Mouse (Mus musculus) neural tube, embryonic 12.5 days (tissue): ENCODE results near the gene Ssbp4. TPM values are rescaled to one million over a fixed set of nuclear protein-coding genes. Genes with fewer than 3 reads are reported as not detected.

Experiments
- ATAC-seq: fragments of 200-750 bp; cut with Nextera tagmentation; 2 replicates; pipeline ENCODE4 v1.8.0; 2017; ENCODE audit warnings: low read depth, mild to moderate bottlenecking, moderate TSS enrichment, moderate library complexity; ENCODE audit not compliant: low FRiP score
- H3K27ac ChIP-seq: fragments of 300-500 bp; sonication (generic); 2 replicates; pipeline ENCODE4 v1.5.1; 2016
- H3K27me3 ChIP-seq: fragments of 300-500 bp; sonication (generic); replicated peaks from 2 replicates; pipeline ENCODE4 v1.6.1; 2016; ENCODE audit warnings: mild to moderate bottlenecking
- H3K36me3 ChIP-seq: fragments of 300-500 bp; sonication (generic); 2 replicates; pipeline ENCODE4 v1.6.1; 2016; ENCODE audit warnings: mild to moderate bottlenecking
- H3K4me1 ChIP-seq: fragments of 300-500 bp; sonication (generic); 2 replicates; pipeline ENCODE4 v1.6.1; 2016
- H3K4me2 ChIP-seq: fragments of 300-500 bp; sonication (generic); replicated peaks from 2 replicates; pipeline ENCODE4 v1.6.1; 2016; ENCODE audit warnings: mild to moderate bottlenecking
- H3K4me3 ChIP-seq: fragments of 300-500 bp; sonication (generic); 2 replicates; pipeline ENCODE4 v1.5.1; 2016
- H3K9ac ChIP-seq: fragments of 300-500 bp; sonication (generic); 2 replicates; pipeline ENCODE4 v1.6.1; 2016; ENCODE audit warnings: mild to moderate bottlenecking
- H3K9me3 ChIP-seq: fragments of 300-500 bp; sonication (generic); 2 replicates; pipeline ENCODE4 v1.6.1; 2016; ENCODE audit warnings: mild to moderate bottlenecking
- WGBS: fragments of 180-500 bp; shearing (Covaris S2); methylation state at CpG from one replicate; pipeline ENCODE4 v1.1.7; 2016; 5-methylcytosine and 5-hydroxymethylcytosine counted together
- polyA plus RNA-seq: library from polyadenylated mRNA; unstranded; fragments of >200 nt; fragmentation: Nextera tagmentation; extraction: Ambion mirVana; gene quantifications from 2 replicates; pipeline ENCODE4 v1.2.1, GENCODE M21; 2016

Gene Ssbp4
- polyA plus RNA-seq, 1 experiment from 2014 or later = 144 TPM

DNA sequence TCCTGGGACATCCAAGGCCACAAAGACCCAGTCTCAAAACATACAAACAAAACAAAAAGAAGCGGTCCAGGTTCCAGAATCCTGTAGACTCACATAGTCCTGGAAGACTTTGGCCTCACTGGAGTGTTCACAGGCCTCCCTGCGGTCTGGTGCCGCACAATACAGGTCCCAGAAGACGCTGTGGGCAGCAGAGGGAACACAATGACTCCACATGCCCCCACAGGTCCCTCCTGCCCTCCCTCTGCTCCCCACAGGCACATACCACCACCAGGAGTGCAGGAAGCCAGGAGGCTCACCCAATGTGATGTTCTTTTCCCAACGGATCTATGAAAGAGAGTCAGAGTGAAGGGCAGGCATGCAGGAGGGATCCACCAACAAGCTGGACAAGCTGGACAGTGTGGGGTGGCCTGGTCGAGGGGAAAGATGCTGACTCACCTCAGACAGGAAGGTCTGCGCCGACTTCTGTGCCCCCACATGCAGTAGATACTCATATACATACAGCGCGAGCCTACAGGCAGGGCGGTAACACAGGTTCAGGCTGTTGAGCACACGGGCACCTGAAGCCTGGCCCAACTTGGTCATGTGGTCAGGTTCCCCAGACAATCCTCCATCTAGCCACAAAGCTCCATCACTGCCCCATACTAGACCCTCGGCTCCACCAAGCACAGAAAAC lies 6.4 kb downstream of the Ssbp4 start:
- Histone ChIP-seq H3K9me3 (no peaks in the 10 kb centered on the region), H3K36me3 (peaks cover 13% of the 10 kb centered on the region), H3K9ac (no peak overlapping the region), H3K27me3 (no peaks in the 10 kb centered on the region), H3K4me3 (no peak overlapping the region), H3K4me2 (no peak overlapping the region), H3K4me1 (peaks cover 79% of the 10 kb centered on the region), H3K27ac (no peak overlapping the region)
- ATAC-seq = no peak
- WGBS = 91% methylated on average over 13 of the region's 13 CpGs

DNA sequence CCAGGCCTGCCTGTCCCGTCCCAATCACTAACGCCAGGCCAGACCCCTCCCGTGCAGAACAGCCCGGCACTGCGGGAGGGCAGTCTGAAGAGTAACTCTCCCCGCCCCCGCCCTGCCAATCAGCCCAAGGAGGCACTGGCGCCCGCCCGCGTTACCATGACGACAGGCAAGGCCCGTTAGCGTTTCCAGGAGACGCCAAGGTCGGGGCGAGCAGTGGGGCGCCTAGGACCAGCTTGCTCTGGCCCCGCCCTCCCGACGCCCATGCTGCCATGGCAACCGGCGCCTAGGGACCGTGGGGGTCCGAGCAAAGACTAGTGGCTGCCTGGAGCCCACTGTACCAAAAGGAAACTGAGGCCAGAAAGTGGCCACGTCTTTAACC lies 7.4 kb downstream of the Ssbp4 start:
- Histone ChIP-seq H3K4me2 (peak overlapping the region; percentile 59), H3K36me3 (peaks cover 17% of the 10 kb centered on the region), H3K4me1 (peaks cover 74% of the 10 kb centered on the region), H3K27ac (peak overlapping the region; percentile 66), H3K4me3 (peak overlapping the region; percentile 9; the same call in 1 of the 2 replicates), H3K9me3 (no peaks in the 10 kb centered on the region), H3K27me3 (peaks cover under 1% of the 10 kb centered on the region; the same call in 1 of the 2 replicates), H3K9ac (peak overlapping the region; percentile 18; the same call in 1 of the 2 replicates)
- peak; percentile 63 for ATAC-seq
- WGBS = 1% methylated on average over 26 of the region's 26 CpGs

DNA sequence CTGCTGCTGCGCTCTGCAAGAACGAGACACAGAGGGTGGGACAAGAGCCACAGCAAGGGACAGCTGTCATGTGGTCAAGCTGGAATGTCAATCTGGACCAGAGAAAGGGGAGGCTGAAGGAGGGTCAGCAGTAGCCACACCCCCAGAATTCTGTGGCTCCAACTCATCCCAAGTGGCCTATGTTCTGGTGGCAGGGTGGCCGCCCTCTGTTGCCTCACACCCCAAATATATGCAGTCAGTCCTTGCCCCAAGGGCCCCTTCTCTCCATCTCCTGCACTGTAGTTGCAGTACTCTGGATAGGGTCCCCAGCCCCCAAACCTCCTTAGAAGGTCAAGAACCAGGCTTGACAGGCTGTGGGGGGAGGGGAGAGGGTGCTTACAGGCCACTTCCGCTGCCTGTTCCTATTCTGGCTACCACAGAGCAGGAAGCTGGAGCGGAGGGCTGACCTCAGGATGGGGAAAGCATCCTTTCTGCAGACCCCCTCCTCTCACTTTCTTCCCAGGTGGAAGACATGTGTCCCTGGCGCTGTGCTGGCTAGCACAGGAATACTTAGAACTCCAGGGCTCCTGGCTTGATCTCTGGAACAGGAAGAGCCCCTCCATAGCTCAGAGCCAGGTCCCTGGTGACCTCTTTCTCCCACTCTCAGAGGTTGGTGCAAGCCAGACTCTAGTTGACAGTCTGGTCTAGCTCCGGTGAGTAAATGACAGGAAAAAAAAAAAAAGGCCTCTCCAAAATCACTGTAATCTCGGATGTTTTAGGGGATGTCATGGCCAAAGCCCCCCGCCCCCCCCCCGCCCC lies 8.0 kb downstream of the Ssbp4 start:
- Histone ChIP-seq H3K27ac (peak overlapping the region; percentile 66), H3K27me3 (peaks cover 7% of the 10 kb centered on the region), H3K4me1 (peaks cover 73% of the 10 kb centered on the region), H3K4me2 (peak overlapping the region; percentile 59), H3K9ac (peak overlapping the region; percentile 26; the same call in 1 of the 2 replicates), H3K9me3 (no peaks in the 10 kb centered on the region), H3K36me3 (peaks cover 17% of the 10 kb centered on the region), H3K4me3 (peak overlapping the region; percentile 9; the same call in 1 of the 2 replicates)
- peak; percentile 12 for ATAC-seq
- 16% methylated on average over 10 of the region's 10 CpGs for WGBS

DNA sequence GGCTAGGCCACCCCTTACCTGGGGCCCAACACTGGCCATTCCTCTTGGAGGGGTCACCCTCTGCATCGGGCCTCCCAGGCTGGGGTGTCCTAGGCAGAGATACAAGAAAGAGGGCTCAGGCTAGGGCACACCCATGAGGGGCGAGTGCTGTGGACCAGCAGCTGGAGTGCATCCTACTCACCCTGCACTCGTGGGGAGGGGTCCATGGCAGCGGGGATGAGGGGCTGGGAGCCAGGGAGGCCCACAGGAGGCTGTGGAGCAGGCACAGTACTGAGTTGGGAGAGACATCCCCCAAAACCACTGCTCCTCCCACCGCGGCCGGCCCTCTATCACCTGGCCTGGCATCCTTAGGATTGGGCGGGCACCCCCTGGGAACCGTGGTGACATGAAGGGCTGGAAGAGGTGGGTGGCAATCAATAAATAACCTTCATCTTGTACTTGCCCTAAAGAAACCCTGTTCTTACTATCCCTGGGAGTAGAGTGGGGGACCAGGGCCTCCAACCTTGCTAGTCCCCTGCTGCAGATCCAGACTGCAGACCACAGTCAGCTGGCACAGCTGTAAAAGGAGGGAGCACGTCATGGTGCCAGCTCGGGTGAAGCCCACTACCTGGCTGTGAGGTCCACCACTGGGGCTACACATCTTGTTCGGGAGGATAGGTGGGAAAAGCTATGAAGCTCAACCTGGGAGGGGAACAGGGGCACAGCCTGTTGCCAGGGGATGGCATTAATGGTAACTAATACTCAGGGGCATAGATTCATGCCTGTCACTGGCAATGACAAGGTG lies 9.0 kb downstream of the Ssbp4 start:
- H3K9me3 ChIP-seq = no peaks in the 10 kb centered on the region
- no peak for ATAC-seq
- peaks cover 77% of the 10 kb centered on the region for H3K4me1 ChIP-seq
- H3K4me3 ChIP-seq = no peak overlapping the region
- no peak overlapping the region for H3K27ac ChIP-seq
- 0 out of 2 replicates have a peak overlapping the region, but pooled peaks have one; percentile 26 for H3K9ac ChIP-seq
- H3K4me2 ChIP-seq = peak overlapping the region; percentile 59; the same call in 1 of the 2 replicates
- peaks cover 17% of the 10 kb centered on the region for H3K36me3 ChIP-seq
- 83% methylated on average over 12 of the region's 12 CpGs for WGBS
- H3K27me3 ChIP-seq = peaks cover 7% of the 10 kb centered on the region

DNA sequence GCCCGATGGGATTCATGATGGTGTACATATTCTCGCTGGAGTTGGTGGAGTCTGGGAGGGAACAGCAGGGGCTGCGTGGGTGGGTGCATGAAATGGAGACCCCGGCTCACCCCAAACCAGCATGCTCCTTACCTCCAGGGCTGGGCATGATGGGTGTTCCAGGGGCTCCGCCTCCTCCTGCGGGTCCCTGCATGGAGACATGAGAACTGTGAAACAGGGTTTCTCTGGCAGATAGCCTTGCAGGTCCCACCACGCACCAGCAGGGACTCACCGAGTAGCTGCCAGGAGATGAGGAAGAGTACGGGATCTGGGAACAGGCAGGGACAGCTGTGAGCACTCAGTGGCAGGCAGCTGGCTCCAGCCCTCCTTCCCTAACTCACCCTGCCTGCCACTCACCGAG lies 9.9 kb downstream of the Ssbp4 start:
- Histone ChIP-seq H3K4me2 (peak overlapping the region; percentile 92), H3K9me3 (no peaks in the 10 kb centered on the region), H3K27ac (no peak overlapping the region), H3K4me1 (peaks cover 79% of the 10 kb centered on the region), H3K9ac (peak overlapping the region; percentile 79), H3K36me3 (peaks cover 17% of the 10 kb centered on the region), H3K27me3 (peaks cover 7% of the 10 kb centered on the region), H3K4me3 (peak overlapping the region; percentile 43; the same call in 1 of the 2 replicates)
- ATAC-seq = no peak
- WGBS = 13% methylated on average over 10 of the region's 10 CpGs

DNA sequence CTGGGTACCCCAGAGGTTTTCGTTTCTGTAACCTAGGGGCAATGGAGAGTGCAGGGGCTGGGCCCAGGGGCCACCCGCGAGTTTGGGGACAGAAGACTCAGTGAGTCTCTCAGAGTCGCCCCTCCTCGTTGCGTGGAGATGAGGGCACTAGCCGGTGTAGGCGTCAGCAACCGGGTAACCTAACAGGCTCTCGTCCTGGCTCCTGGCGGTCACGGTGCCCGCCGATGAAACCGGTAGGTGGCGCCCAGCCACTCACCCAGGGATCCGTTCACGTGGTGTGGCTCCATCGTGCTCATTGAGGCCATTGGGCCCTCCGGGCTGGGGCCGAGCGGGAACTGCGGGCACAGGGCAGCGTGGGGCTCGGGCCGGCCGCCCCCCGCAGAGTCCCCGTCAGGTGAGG lies 10.4 kb downstream of the Ssbp4 start:
- H3K9ac ChIP-seq = peak overlapping the region; percentile 79
- H3K9me3 ChIP-seq = no peaks in the 10 kb centered on the region
- ATAC-seq = peak; percentile 17
- peaks cover 17% of the 10 kb centered on the region for H3K36me3 ChIP-seq
- peak overlapping the region; percentile 92 for H3K4me2 ChIP-seq
- H3K27me3 ChIP-seq = peaks cover 7% of the 10 kb centered on the region
- peak overlapping the region; percentile 43 for H3K4me3 ChIP-seq
- WGBS = 2% methylated on average over 29 of the region's 29 CpGs
- H3K27ac ChIP-seq = no peak overlapping the region
- peaks cover 83% of the 10 kb centered on the region for H3K4me1 ChIP-seq

DNA sequence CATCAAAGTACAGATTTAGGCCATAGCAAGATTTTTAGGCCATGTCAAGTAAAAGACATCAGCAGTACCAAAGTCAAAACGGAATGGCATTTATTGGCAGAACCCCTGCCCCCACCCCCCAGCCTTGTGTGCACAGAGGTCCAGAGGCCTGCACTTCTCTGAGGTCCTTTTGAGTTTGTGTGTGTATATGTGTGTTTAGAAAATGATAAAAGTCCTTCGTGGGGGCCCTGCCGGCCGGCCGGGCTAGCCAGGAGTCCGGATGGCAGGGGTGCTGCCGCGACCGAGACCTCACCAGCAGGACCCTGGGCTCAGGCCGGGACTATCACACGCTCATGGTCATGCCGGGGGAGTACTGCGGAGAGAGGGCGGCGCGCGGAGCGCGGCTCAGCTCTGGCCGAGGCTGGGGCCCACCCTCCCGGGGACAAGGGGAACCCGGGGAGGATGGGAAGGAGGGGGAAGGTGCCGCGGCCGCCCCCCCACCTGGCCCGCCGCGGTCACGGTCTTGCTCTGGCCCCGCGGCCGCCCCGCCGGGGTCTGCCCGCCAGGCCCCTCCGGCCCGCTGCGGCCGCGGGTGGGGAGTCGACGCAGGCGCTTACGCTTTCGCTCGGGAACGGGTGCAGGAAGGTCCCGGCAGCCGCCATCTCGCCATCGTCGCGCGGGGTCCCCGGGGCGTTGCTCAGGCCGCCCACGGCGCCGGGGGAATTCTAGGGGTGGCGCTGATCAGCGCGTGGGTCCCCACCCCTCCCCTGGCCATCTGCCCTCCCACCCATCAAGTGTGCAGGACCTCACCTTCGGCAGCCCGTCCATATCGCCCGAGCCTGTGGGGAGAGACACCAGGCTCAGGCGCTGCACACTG lies 11.0 kb downstream of the Ssbp4 start:
- Histone ChIP-seq H3K27ac (no peak overlapping the region), H3K27me3 (peaks cover 7% of the 10 kb centered on the region), H3K4me1 (peaks cover 89% of the 10 kb centered on the region)

DNA sequence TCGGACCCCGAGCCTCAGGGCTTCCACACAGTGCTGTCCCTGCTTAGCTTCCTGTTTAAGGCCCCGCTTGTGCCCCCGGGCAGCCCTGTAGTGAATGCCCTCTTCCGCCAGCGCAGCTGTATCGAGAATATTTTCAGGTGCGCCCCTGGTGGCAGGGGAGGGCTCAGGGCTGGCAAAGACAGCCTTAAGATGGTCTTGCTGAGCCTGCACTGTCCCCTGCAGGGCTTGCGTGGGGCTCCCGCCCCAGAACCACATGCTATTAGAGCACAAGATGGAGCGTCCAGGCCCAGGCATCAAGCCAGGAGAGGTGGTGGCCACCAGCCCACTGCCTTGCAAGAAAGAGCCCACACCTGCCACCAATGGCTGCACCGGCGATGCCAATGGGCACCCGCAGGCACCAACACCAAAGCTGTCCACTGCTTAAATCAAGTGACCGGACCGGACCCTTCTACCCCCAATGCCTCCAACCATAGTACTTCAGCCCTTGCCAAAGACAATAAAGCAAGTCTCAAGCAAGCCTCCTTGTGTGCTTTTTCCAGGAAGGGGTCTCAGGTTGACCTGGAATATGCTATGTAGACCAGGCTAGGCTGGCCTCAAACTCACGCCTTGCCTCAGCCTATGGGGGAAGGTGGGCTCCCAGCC lies 11.8 kb downstream of the Ssbp4 start:
- Histone ChIP-seq H3K36me3 (peaks cover 12% of the 10 kb centered on the region), H3K9ac (no peak overlapping the region), H3K27me3 (peaks cover 7% of the 10 kb centered on the region), H3K27ac (no peak overlapping the region), H3K4me3 (no peak overlapping the region), H3K4me2 (peak overlapping the region; percentile 92), H3K4me1 (peaks cover 82% of the 10 kb centered on the region), H3K9me3 (no peaks in the 10 kb centered on the region)
- no peak for ATAC-seq
- WGBS = 88% methylated on average over 17 of the region's 17 CpGs

More for the DNA sequence above, 11.0 kb downstream of the Ssbp4 start:
- H3K9me3 ChIP-seq = no peaks in the 10 kb centered on the region
- H3K36me3 ChIP-seq = peaks cover 14% of the 10 kb centered on the region
- peak overlapping the region; percentile 92 for H3K4me2 ChIP-seq
- H3K4me3 ChIP-seq = peak overlapping the region; percentile 43
- peak overlapping the region; percentile 79 for H3K9ac ChIP-seq
- ATAC-seq = no peak
- WGBS = 5% methylated on average over 67 of the region's 68 CpGs

DNA sequence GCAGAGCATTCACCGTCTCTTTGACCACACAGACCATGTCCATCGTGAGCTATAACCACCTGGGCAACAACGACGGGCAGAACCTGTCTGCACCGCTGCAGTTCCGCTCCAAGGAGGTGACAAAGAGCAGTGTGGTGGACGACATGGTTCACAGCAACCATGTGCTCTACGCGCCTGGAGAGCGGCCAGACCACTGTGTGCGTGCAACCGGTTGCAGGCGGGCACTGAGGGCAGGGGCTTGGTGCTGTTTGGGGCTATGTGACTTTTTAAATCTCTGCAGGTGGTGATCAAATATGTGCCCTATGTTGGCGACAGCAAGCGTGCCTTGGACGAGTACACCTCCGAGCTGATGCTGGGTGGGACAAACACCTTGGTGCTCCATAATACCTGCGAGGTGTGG lies 12.5 kb downstream of the Ssbp4 start:
- no peak for ATAC-seq
- 93% methylated on average over 18 of the region's 18 CpGs for WGBS
- peaks cover 17% of the 10 kb centered on the region for H3K36me3 ChIP-seq
- no peaks in the 10 kb centered on the region for H3K9me3 ChIP-seq
- no peak overlapping the region for H3K4me3 ChIP-seq
- peaks cover 76% of the 10 kb centered on the region for H3K4me1 ChIP-seq
- no peak overlapping the region for H3K9ac ChIP-seq
- peaks cover 7% of the 10 kb centered on the region for H3K27me3 ChIP-seq
- H3K4me2 ChIP-seq = 0 out of 2 replicates have a peak overlapping the region, but pooled peaks have one; percentile 99
- no peak overlapping the region for H3K27ac ChIP-seq

DNA sequence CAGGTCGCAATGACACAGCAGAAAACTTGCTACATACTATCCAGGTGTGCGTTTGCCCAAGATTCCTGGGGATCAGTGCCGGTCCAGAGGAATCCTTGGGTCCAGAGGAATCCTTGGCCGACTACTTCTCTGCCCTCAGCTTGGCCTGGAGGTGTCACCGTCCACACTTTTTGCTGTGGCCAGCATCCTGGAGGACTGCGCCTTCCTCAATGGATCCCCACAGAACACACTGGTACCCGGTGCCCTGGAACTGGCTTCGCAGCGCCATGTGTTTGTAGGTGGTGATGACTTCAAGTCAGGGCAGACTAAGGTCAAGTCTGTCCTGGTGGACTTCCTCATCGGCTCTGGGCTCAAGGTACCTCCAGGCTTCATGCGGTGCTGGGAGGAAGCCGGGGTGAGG lies 12.9 kb downstream of the Ssbp4 start:
- H3K4me3 ChIP-seq = no peak overlapping the region

More for the DNA sequence above, 12.9 kb downstream of the Ssbp4 start:
- H3K4me1 ChIP-seq = peaks cover 72% of the 10 kb centered on the region
- H3K9me3 ChIP-seq = no peaks in the 10 kb centered on the region
- peaks cover 19% of the 10 kb centered on the region for H3K36me3 ChIP-seq
- no peak overlapping the region for H3K27ac ChIP-seq
- no peak for ATAC-seq
- no peak overlapping the region for H3K9ac ChIP-seq
- H3K4me2 ChIP-seq = peak overlapping the region; percentile 99
- 96% methylated on average over 12 of the region's 12 CpGs for WGBS
- H3K27me3 ChIP-seq = peaks cover 7% of the 10 kb centered on the region
